Mouse (Mus musculus) intestine, embryonic 16.5 days (tissue): ENCODE measurements around the gene Olfm4. TPM values are rescaled to one million over a fixed set of nuclear protein-coding genes. Genes with fewer than 3 reads are reported as not detected.

Experiments used
- ATAC-seq: fragments of 200-750 bp; cut with Nextera tagmentation; 2 replicates; pipeline ENCODE4 v1.8.0; 2017; ENCODE audit warnings: moderate TSS enrichment, moderate library complexity
- H3K27ac ChIP-seq: fragments of 300-500 bp; sonication (generic); 2 replicates; pipeline ENCODE4 v1.5.1; 2014; ENCODE audit warnings: mild to moderate bottlenecking, low read length
- H3K27me3 ChIP-seq: fragments of 300-500 bp; sonication (generic); replicated peaks from 2 replicates; pipeline ENCODE4 v1.6.1; 2014; ENCODE audit warnings: low read length, control low read depth, mixed read lengths; ENCODE audit not compliant: control insufficient read depth, insufficient read depth
- H3K36me3 ChIP-seq: fragments of 300-500 bp; sonication (generic); 2 replicates; pipeline ENCODE4 v1.6.1; 2014; ENCODE audit warnings: low read length, control low read depth; ENCODE audit not compliant: control insufficient read depth, insufficient read depth
- H3K4me1 ChIP-seq: fragments of 300-500 bp; sonication (generic); 2 replicates; pipeline ENCODE4 v1.6.1; 2014; ENCODE audit warnings: low read length, control low read depth, mixed read lengths; ENCODE audit not compliant: control insufficient read depth, insufficient read depth
- H3K4me2 ChIP-seq: fragments of 300-500 bp; sonication (generic); 2 replicates; pipeline ENCODE4 v1.6.1; 2014; ENCODE audit warnings: low read depth, low read length, control low read depth
- H3K4me3 ChIP-seq: fragments of 300-500 bp; sonication (generic); 2 replicates; pipeline ENCODE4 v1.5.1; 2014; ENCODE audit warnings: mild to moderate bottlenecking, low read length
- H3K9ac ChIP-seq: fragments of 300-500 bp; sonication (generic); 2 replicates; pipeline ENCODE4 v1.6.1; 2014; ENCODE audit warnings: low read depth, low read length
- H3K9me3 ChIP-seq: fragments of 300-500 bp; sonication (generic); 2 replicates; pipeline ENCODE4 v1.6.1; 2016; ENCODE audit warnings: low read length, control low read depth; ENCODE audit not compliant: control insufficient read depth
- WGBS: fragments of 180-500 bp; shearing (Covaris S2); extraction: QIAGEN DNeasy Blood & Tissue Kit; methylation state at CpG from one replicate; pipeline ENCODE4 v1.1.7; 2014; 5-methylcytosine and 5-hydroxymethylcytosine counted together
- polyA plus RNA-seq: library from polyadenylated mRNA; unstranded; fragments of >200 nt; fragmentation: Nextera tagmentation; extraction: Ambion mirVana; gene quantifications from 2 replicates; pipeline ENCODE4 v1.2.1, GENCODE M21; 2015

Olfm4 gene
- 11.5 and 13.1 TPM in 2 replicates for polyA plus RNA-seq

- no peak for ATAC-seq
- 70% methylated on average over 2 of the region's 2 CpGs for WGBS
- no peak within 1 kb of the TSS for H3K27ac ChIP-seq
Measured at GRCm38 (mm10) chr14:79983781-79984180, at the start of gene Olfm4. Gene Olfm4 (plus strand): TSS chr14:79984081.

GRCm38 (mm10) chr14:79934426-79934825, 49.5 kb upstream of the Olfm4 start:
- Histone ChIP-seq H3K36me3 (no peaks in the 10 kb centered on the region), H3K9ac (no peak overlapping the region), H3K4me3 (no peak overlapping the region), H3K9me3 (no peaks in the 10 kb centered on the region), H3K4me1 (no peaks in the 10 kb centered on the region), H3K4me2 (no peak overlapping the region), H3K27ac (no peak overlapping the region), H3K27me3 (no peaks in the 10 kb centered on the region)
- 72% methylated on average over 4 of the region's 4 CpGs for WGBS
- ATAC-seq = no peak

More at GRCm38 (mm10) chr14:79983781-79984180, at the start of gene Olfm4:
- H3K9ac ChIP-seq = no peak within 1 kb of the TSS
- no peaks in the 10 kb centered on the region for H3K27me3 ChIP-seq
- 0 out of 2 replicates have a peak, but pooled peaks cover 4% of the 10 kb centered on the region for H3K4me1 ChIP-seq
- no peaks in the 10 kb centered on the region for H3K36me3 ChIP-seq
- no peaks in the 10 kb centered on the region for H3K9me3 ChIP-seq
- H3K4me3 ChIP-seq = no peak within 1 kb of the TSS
- no peak within 1 kb of the TSS for H3K4me2 ChIP-seq

GRCm38 (mm10) chr14:79936879-79937468, 46.9 kb upstream of the Olfm4 start:
- Histone ChIP-seq H3K27me3 (no peaks in the 10 kb centered on the region), H3K4me1 (no peaks in the 10 kb centered on the region), H3K27ac (no peak overlapping the region), H3K4me2 (no peak overlapping the region), H3K9ac (no peak overlapping the region), H3K9me3 (no peaks in the 10 kb centered on the region), H3K4me3 (no peak overlapping the region), H3K36me3 (no peaks in the 10 kb centered on the region)
- no peak for ATAC-seq
- WGBS = 84% methylated on average over 4 of the region's 4 CpGs

- no peak overlapping the region for H3K9ac ChIP-seq
- no peaks in the 10 kb centered on the region for H3K9me3 ChIP-seq
- H3K4me2 ChIP-seq = no peak overlapping the region
- H3K27me3 ChIP-seq = no peaks in the 10 kb centered on the region
- 73% methylated on average over 2 of the region's 2 CpGs for WGBS
- H3K4me1 ChIP-seq = no peaks in the 10 kb centered on the region
- H3K36me3 ChIP-seq = no peaks in the 10 kb centered on the region
- no peak overlapping the region for H3K27ac ChIP-seq
- no peak for ATAC-seq
- no peak overlapping the region for H3K4me3 ChIP-seq
Measured at GRCm38 (mm10) chr14:79945876-79946275, 38.0 kb upstream of the Olfm4 start.

- Histone ChIP-seq H3K9ac (no peak overlapping the region), H3K27me3 (no peaks in the 10 kb centered on the region; the same call in 1 of the 2 replicates), H3K4me1 (no peaks in the 10 kb centered on the region), H3K9me3 (no peaks in the 10 kb centered on the region), H3K4me2 (no peak overlapping the region), H3K4me3 (no peak overlapping the region), H3K27ac (no peak overlapping the region), H3K36me3 (no peaks in the 10 kb centered on the region)
- 0 out of 2 replicates have a peak, but pooled peaks have one; percentile 36 for ATAC-seq
- 49% methylated on average over 3 of the region's 3 CpGs for WGBS
Measured at GRCm38 (mm10) chr14:79955678-79956077, 28.2 kb upstream of the Olfm4 start.

- Histone ChIP-seq H3K9me3 (no peaks in the 10 kb centered on the region), H3K4me1 (no peaks in the 10 kb centered on the region), H3K4me3 (no peak overlapping the region), H3K36me3 (no peaks in the 10 kb centered on the region), H3K27ac (no peak overlapping the region), H3K27me3 (no peaks in the 10 kb centered on the region; the same call in 1 of the 2 replicates), H3K4me2 (no peak overlapping the region), H3K9ac (no peak overlapping the region)
- WGBS = 71% methylated on average over 15 of the region's 15 CpGs
- no peak for ATAC-seq
Measured at GRCm38 (mm10) chr14:79957789-79958487, 25.9 kb upstream of the Olfm4 start.

GRCm38 (mm10) chr14:79961187-79961586, 22.7 kb upstream of the Olfm4 start:
- Histone ChIP-seq H3K4me3 (no peak overlapping the region), H3K9ac (no peak overlapping the region), H3K4me2 (no peak overlapping the region), H3K27ac (no peak overlapping the region), H3K4me1 (no peaks in the 10 kb centered on the region), H3K27me3 (no peaks in the 10 kb centered on the region; the same call in 1 of the 2 replicates), H3K9me3 (no peaks in the 10 kb centered on the region), H3K36me3 (no peaks in the 10 kb centered on the region)
- no peak for ATAC-seq
- 71% methylated on average over 4 of the region's 4 CpGs for WGBS

- no peak overlapping the region for H3K4me3 ChIP-seq
- no peaks in the 10 kb centered on the region for H3K4me1 ChIP-seq
- H3K36me3 ChIP-seq = no peaks in the 10 kb centered on the region
- ATAC-seq = no peak
- H3K4me2 ChIP-seq = no peak overlapping the region
- no peak overlapping the region for H3K9ac ChIP-seq
- no peak overlapping the region for H3K27ac ChIP-seq
- H3K27me3 ChIP-seq = no peaks in the 10 kb centered on the region; the same call in 1 of the 2 replicates
- WGBS = 81% methylated on average over 2 of the region's 2 CpGs
- H3K9me3 ChIP-seq = no peaks in the 10 kb centered on the region
Measured at GRCm38 (mm10) chr14:79961602-79962001, 22.3 kb upstream of the Olfm4 start.

- Histone ChIP-seq H3K4me1 (no peaks in the 10 kb centered on the region; the same call in 1 of the 2 replicates), H3K4me2 (no peak overlapping the region), H3K9me3 (no peaks in the 10 kb centered on the region), H3K36me3 (no peaks in the 10 kb centered on the region), H3K9ac (no peak overlapping the region), H3K4me3 (no peak overlapping the region), H3K27ac (no peak overlapping the region), H3K27me3 (no peaks in the 10 kb centered on the region)
- no peak for ATAC-seq
- WGBS = 58% methylated on average over 3 of the region's 3 CpGs
Measured at GRCm38 (mm10) chr14:79970165-79970564, 13.7 kb upstream of the Olfm4 start.
